Mouse (Mus musculus) stomach, postnatal 0 days (tissue): ENCODE results near the gene Col4a1.

Source experiments
- CTCF ChIP-seq: IDR thresholded peaks from 2 replicates; pipeline ENCODE4 v1.5.1; 2016; ENCODE audit warnings: antibody characterized with exemption, low read depth, mild to moderate bottlenecking, moderate library complexity
- EP300 ChIP-seq: optimal IDR thresholded peaks from 2 replicates; pipeline ENCODE3; 2016; ENCODE audit warnings: antibody characterized with exemption

GRCm38 (mm10) chr8:11354800-11355451 lies 42.3 kb upstream of the Col4a1 start:
- TF ChIP-seq CTCF (peak; percentile 51), EP300 (no peak)
